Mouse (Mus musculus): ENCODE measurements around the gene Defb20. TPM values are rescaled to one million over a fixed set of nuclear protein-coding genes. Genes with fewer than 3 reads are reported as not detected.
"Not testable (repeated sequence)": the region's sequence is repeated elsewhere in the genome, so short reads cannot be mapped to it uniquely, and the experiment has no call there.

Gene Defb20
- polyA plus RNA-seq (2015; fragmentation: Nextera tagmentation; extraction: Ambion mirVana) = not detected in 2 replicates

DNA sequence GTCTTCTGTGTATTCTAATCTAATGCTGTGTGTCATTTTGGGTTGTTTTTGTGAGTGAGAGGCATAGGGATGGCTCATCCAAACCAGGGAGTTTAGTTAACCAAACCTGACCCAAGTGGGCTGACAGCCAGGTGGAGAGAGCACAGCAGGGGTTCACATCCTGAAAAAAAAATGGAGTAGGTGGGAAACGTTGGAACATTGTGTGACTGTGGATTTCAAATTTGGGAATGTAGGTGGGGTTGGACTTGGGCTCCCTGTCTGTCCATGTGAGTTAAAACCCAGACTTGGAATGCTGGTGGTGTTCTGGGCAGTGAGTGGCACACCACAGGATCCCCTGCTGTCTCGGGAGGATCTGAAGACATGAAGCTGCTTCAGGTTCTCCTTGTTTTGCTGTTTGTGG, at the start of gene Defb20:
TSS of gene Defb20 (plus strand) at position 301 of the 400 bp plus-strand sequence.
- no peak for ATAC-seq (ENCODE audit: low read depth)
- no peak within 1 kb of the TSS for H3K9ac ChIP-seq (ENCODE audit: low read depth, low read length)
- 46% methylated on average over 2 of the region's 2 CpGs for WGBS (ENCODE audit: insufficient replicate concordance)
- H3K27ac ChIP-seq (ENCODE audit: low read length) = no peak within 1 kb of the TSS
- H3K4me1 ChIP-seq (ENCODE audit: control insufficient read depth, low read depth, low read length) = no peaks in the 10 kb centered on the region
- no peak within 1 kb of the TSS for H3K4me2 ChIP-seq (ENCODE audit: low read depth, low read length)
- no peaks in the 10 kb centered on the region for H3K9me3 ChIP-seq (replicated peaks; ENCODE audit: control insufficient read depth, low read length)
- no peaks in the 10 kb centered on the region for H3K36me3 ChIP-seq (ENCODE audit: control insufficient read depth, insufficient read depth)
- H3K4me3 ChIP-seq (ENCODE audit: low read depth, low read length) = no peak within 1 kb of the TSS
- no peaks in the 10 kb centered on the region; the same call in 1 of the 2 replicates for H3K27me3 ChIP-seq (ENCODE audit: control insufficient read depth, insufficient read depth, low read depth, low read length)

DNA sequence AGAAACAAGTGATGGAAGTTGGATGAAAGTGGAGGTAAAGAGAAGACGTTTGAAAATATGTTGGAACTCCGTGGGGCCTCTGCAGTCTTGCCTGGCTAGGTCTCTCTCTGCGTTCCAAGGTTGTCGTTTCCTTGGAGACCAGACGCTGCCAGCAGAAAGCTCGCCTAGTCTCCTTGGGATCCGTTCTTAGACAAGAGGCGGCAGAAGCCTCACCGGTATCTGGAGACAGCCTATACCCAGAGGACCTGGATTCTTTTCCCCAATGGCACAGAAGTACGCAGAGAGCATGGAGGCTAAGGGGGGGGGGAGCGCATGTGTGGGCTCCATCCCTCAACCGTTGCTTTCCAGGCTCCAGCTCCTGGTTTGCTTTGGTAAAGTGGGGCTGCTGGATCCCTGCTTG, 49.4 kb upstream of the Defb20 start:
- Histone ChIP-seq H3K9ac (ENCODE audit: low read depth, low read length) (no peak overlapping the region), H3K9me3 (replicated peaks; ENCODE audit: control insufficient read depth, low read length) (no peaks in the 10 kb centered on the region), H3K27me3 (ENCODE audit: control insufficient read depth, insufficient read depth, low read depth, low read length) (no peaks in the 10 kb centered on the region), H3K27ac (ENCODE audit: low read length) (no peak overlapping the region), H3K4me2 (ENCODE audit: low read depth, low read length) (no peak overlapping the region), H3K4me1 (ENCODE audit: control insufficient read depth, low read depth, low read length) (no peaks in the 10 kb centered on the region), H3K4me3 (ENCODE audit: low read depth, low read length) (no peak overlapping the region), H3K36me3 (ENCODE audit: control insufficient read depth, insufficient read depth) (no peaks in the 10 kb centered on the region)
- 40% methylated on average over 12 of the region's 12 CpGs for WGBS (ENCODE audit: insufficient replicate concordance)
- ATAC-seq (ENCODE audit: low read depth) = no peak

DNA sequence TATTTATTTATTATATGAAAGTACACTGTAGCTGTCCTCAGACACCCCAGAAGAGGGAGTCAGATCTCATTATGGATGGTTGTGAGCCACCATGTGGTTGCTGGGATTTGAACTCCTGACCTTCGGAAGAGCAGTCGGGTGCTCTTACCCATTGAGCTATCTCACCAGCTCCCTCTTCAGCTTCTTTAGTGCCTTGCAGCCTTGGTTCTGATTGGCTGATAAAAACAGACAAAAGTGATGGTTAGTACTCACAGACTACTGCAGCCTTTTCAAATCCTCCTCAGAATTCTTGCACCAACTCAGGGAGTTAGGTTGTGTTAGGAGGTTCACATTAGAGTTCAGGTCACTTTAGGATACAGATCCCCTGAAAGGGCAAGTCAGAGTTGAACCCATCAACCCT, 48.4 kb upstream of the Defb20 start:
- not testable (repeated sequence) for H3K4me3 ChIP-seq (ENCODE audit: low read depth, low read length); H3K36me3 ChIP-seq (ENCODE audit: control insufficient read depth, insufficient read depth); ATAC-seq (ENCODE audit: low read depth); H3K4me1 ChIP-seq (ENCODE audit: control insufficient read depth, low read depth, low read length); H3K27me3 ChIP-seq (ENCODE audit: control insufficient read depth, insufficient read depth, low read depth, low read length); H3K9me3 ChIP-seq (replicated peaks; ENCODE audit: control insufficient read depth, low read length); H3K27ac ChIP-seq (ENCODE audit: low read length); H3K9ac ChIP-seq (ENCODE audit: low read depth, low read length); H3K4me2 ChIP-seq (ENCODE audit: low read depth, low read length)
- 86% methylated on average over 2 of the region's 2 CpGs for WGBS (ENCODE audit: insufficient replicate concordance)

DNA sequence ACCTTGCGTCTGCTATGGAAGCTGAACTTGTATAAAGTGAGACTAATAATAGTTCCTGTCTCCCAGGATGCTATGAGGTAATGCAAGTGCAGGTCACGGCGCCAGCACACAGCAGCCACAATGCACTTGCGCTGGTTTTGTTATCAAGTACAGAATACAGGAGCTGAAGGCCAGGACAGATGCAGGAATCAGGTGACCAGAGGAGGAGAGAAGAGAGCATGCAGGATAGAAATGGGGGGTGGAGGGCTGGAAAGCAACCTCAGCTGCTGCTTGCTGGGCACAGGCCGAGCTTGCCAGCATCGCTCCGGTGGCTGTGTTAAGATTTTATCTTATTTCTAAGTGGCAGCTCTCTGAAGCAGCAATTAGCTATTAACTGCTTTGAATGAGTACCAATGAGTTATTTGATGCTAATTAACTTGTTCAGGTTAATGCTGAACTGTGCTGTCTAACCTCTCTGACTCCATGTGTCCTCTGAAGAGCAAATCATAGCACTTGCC, 40.4 kb upstream of the Defb20 start:
- Histone ChIP-seq H3K36me3 (ENCODE audit: control insufficient read depth, insufficient read depth) (no peaks in the 10 kb centered on the region), H3K4me1 (ENCODE audit: control insufficient read depth, low read depth, low read length) (peaks cover 5% of the 10 kb centered on the region; the same call in 1 of the 2 replicates), H3K4me2 (ENCODE audit: low read depth, low read length) (no peak overlapping the region), H3K27me3 (ENCODE audit: control insufficient read depth, insufficient read depth, low read depth, low read length) (no peaks in the 10 kb centered on the region), H3K27ac (ENCODE audit: low read length) (no peak overlapping the region), H3K9me3 (replicated peaks; ENCODE audit: control insufficient read depth, low read length) (no peaks in the 10 kb centered on the region), H3K9ac (ENCODE audit: low read depth, low read length) (no peak overlapping the region), H3K4me3 (ENCODE audit: low read depth, low read length) (no peak overlapping the region)
- WGBS (ENCODE audit: insufficient replicate concordance) = 51% methylated on average over 7 of the region's 7 CpGs
- no peak for ATAC-seq (ENCODE audit: low read depth)

DNA sequence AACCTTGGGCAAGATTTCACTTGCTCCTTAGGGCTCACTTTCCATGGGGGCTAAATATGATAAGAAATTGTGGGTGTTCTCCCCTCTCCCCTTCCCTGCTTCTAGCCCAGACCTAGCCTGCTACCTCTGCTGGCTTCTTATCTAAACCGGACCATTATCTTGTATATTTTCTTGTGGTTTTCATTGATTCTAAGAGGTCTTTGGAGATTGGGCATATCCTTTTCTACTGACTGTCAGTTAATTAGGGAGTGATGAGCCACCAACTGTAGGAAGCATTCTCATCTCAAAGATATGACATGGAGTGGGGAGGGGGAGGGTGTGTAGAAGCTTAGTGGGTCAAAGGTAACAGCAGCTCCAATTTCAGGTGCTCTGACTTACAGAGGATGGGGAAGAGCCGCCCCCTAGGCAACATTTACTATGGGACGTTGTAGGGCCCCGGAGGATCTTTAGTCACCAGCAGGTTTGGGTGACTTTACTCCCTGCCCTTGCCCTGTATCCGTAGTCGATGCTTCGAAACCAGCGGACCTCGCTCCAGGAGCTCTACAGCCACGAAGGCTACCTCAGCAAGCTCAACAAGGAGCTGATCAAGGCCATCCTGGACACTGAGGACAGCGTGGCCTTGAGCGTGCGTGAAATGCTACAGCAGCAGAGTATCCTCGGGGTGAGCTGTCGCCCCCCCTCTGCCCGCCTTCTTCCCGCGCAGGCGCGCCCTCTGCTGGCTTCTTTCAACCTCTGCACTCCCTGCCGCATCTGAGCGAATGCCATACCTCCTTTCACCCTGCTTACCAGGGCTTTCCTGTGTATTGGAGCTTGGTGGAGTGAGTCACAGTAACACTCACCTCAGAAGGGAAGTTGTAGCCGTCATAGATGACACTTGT, 39.6 kb upstream of the Defb20 start:
- no peak overlapping the region for H3K9ac ChIP-seq (ENCODE audit: low read depth, low read length)
- ATAC-seq (ENCODE audit: low read depth) = peak; percentile 67
- peak overlapping the region; percentile 47 for H3K4me3 ChIP-seq (ENCODE audit: low read depth, low read length)
- no peaks in the 10 kb centered on the region for H3K27me3 ChIP-seq (ENCODE audit: control insufficient read depth, insufficient read depth, low read depth, low read length)
- H3K27ac ChIP-seq (ENCODE audit: low read length) = no peak overlapping the region
- 1% methylated on average over 23 of the region's 23 CpGs for WGBS (ENCODE audit: insufficient replicate concordance)
- peak overlapping the region; percentile 68 for H3K4me2 ChIP-seq (ENCODE audit: low read depth, low read length)
- no peaks in the 10 kb centered on the region for H3K9me3 ChIP-seq (replicated peaks; ENCODE audit: control insufficient read depth, low read length)
- H3K36me3 ChIP-seq (ENCODE audit: control insufficient read depth, insufficient read depth) = no peaks in the 10 kb centered on the region
- H3K4me1 ChIP-seq (ENCODE audit: control insufficient read depth, low read depth, low read length) = peaks cover 5% of the 10 kb centered on the region; the same call in 1 of the 2 replicates

DNA sequence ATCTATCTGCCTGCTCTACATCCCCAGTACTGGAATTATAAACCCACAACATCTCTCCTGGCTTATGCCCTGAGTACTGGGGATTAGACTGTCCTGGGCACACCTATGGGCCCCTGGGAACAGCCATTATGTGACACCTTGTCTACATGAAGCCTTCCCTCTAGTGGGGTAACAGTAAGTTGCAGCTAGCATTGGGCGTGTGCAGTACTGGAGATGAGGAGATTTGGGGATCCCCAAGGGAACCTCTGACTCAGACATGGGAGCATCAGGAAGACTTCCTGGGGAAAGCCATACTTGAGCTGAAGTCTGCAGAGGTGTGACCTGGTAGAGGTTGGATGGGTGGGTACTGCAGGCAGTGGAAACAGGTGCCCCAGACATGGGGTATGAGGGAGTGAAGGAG, 37.9 kb upstream of the Defb20 start:
- Histone ChIP-seq H3K27me3 (ENCODE audit: control insufficient read depth, insufficient read depth, low read depth, low read length) (no peaks in the 10 kb centered on the region), H3K4me2 (ENCODE audit: low read depth, low read length) (no peak overlapping the region), H3K4me3 (ENCODE audit: low read depth, low read length) (no peak overlapping the region), H3K4me1 (ENCODE audit: control insufficient read depth, low read depth, low read length) (peaks cover 5% of the 10 kb centered on the region; the same call in 1 of the 2 replicates), H3K36me3 (ENCODE audit: control insufficient read depth, insufficient read depth) (no peaks in the 10 kb centered on the region), H3K9ac (ENCODE audit: low read depth, low read length) (no peak overlapping the region), H3K9me3 (replicated peaks; ENCODE audit: control insufficient read depth, low read length) (no peaks in the 10 kb centered on the region), H3K27ac (ENCODE audit: low read length) (no peak overlapping the region)
- 54% methylated on average over 1 of the region's 1 CpGs for WGBS (ENCODE audit: insufficient replicate concordance)
- no peak for ATAC-seq (ENCODE audit: low read depth)

DNA sequence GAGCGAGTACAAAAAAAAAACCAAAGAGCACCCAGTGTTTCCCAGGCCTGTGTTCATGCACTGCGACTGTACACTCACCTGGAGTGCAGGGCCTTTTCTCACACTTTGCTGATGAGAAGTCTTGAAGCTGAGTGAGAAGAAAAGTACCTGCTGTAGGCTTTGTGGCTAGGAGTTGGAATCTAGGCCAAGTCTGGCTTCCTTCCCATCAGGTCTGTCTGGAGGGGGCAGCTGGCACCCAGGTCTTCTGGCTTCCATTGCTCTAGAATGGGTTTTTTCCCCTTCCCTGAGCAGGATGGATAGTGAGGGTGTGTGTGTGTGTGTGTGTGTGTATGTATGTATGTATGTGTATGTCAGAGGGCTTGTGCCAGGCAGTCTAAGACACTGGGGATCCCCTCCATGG, 37.0 kb upstream of the Defb20 start:
- no peaks in the 10 kb centered on the region for H3K9me3 ChIP-seq (replicated peaks; ENCODE audit: control insufficient read depth, low read length)
- no peak overlapping the region for H3K9ac ChIP-seq (ENCODE audit: low read depth, low read length)
- 61% methylated on average over 2 of the region's 2 CpGs for WGBS (ENCODE audit: insufficient replicate concordance)
- no peak overlapping the region for H3K4me2 ChIP-seq (ENCODE audit: low read depth, low read length)
- H3K27me3 ChIP-seq (ENCODE audit: control insufficient read depth, insufficient read depth, low read depth, low read length) = no peaks in the 10 kb centered on the region
- no peaks in the 10 kb centered on the region for H3K36me3 ChIP-seq (ENCODE audit: control insufficient read depth, insufficient read depth)
- H3K4me1 ChIP-seq (ENCODE audit: control insufficient read depth, low read depth, low read length) = peaks cover 5% of the 10 kb centered on the region; the same call in 1 of the 2 replicates
- H3K27ac ChIP-seq (ENCODE audit: low read length) = no peak overlapping the region
- ATAC-seq (ENCODE audit: low read depth) = no peak
- H3K4me3 ChIP-seq (ENCODE audit: low read depth, low read length) = no peak overlapping the region

DNA sequence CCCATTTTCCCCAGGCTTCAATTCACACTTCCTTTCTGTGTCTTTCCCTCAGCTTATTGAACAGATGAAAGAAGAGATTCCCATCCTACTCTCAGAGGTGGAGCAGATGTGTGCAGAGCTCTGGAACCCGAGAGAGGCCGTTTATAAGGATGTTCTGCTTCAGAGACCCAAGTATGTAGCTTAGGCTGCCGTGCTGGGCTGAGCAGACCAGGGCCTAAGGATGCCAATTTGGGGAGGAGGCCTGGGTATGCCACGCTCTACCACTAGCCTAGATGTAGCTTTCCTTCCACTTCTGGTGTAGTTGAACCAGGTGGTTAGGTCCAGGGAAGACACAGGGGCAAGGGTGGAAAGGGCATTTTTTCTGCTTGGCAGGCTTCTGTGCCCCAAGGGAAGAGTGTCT, 34.5 kb upstream of the Defb20 start:
- Histone ChIP-seq H3K9me3 (replicated peaks; ENCODE audit: control insufficient read depth, low read length) (no peaks in the 10 kb centered on the region), H3K27ac (ENCODE audit: low read length) (no peak overlapping the region), H3K4me3 (ENCODE audit: low read depth, low read length) (no peak overlapping the region), H3K4me1 (ENCODE audit: control insufficient read depth, low read depth, low read length) (peaks cover 1% of the 10 kb centered on the region; the same call in 1 of the 2 replicates), H3K36me3 (ENCODE audit: control insufficient read depth, insufficient read depth) (no peaks in the 10 kb centered on the region), H3K27me3 (ENCODE audit: control insufficient read depth, insufficient read depth, low read depth, low read length) (no peaks in the 10 kb centered on the region), H3K9ac (ENCODE audit: low read depth, low read length) (no peak overlapping the region), H3K4me2 (ENCODE audit: low read depth, low read length) (no peak overlapping the region)
- WGBS (ENCODE audit: insufficient replicate concordance) = 60% methylated on average over 4 of the region's 4 CpGs
- no peak for ATAC-seq (ENCODE audit: low read depth)

DNA sequence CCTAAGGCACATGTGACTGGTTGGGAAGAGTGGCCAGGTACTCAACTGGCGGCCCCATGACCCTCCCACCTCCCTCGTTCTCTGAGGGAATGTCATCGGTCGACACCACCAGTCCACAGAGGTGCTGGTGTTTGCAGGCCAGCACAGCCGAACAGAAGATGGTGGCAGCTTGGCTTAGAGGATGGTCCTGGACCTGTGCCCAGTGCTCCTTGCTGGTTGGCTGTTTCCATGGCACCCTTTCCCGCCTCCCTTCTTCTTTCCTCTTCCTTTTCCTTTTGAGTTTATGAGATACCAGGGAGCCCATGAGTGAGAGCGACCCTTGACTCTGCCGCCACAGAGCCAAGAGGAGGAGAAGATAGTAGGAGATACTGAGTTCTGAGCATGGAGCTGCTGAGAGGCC, 33.6 kb upstream of the Defb20 start:
- ATAC-seq (ENCODE audit: low read depth) = no peak
- Histone ChIP-seq H3K36me3 (ENCODE audit: control insufficient read depth, insufficient read depth) (no peaks in the 10 kb centered on the region), H3K27me3 (ENCODE audit: control insufficient read depth, insufficient read depth, low read depth, low read length) (no peaks in the 10 kb centered on the region)

More for the DNA sequence above, 33.6 kb upstream of the Defb20 start:
- H3K4me1 ChIP-seq (ENCODE audit: control insufficient read depth, low read depth, low read length) = no peaks in the 10 kb centered on the region
- H3K27ac ChIP-seq (ENCODE audit: low read length) = no peak overlapping the region
- H3K4me3 ChIP-seq (ENCODE audit: low read depth, low read length) = no peak overlapping the region
- no peak overlapping the region for H3K4me2 ChIP-seq (ENCODE audit: low read depth, low read length)
- 70% methylated on average over 8 of the region's 8 CpGs for WGBS (ENCODE audit: insufficient replicate concordance)
- H3K9ac ChIP-seq (ENCODE audit: low read depth, low read length) = no peak overlapping the region
- H3K9me3 ChIP-seq (replicated peaks; ENCODE audit: control insufficient read depth, low read length) = no peaks in the 10 kb centered on the region

Measured in liver, embryonic 16.5 days (tissue).